Mouse (Mus musculus) ES-E14 (cell line): ENCODE results near the gene Pif1. TPM values are rescaled to one million over a fixed set of nuclear protein-coding genes. Genes with fewer than 3 reads are reported as not detected.

Experiments used
- DNase-seq: peaks from one replicate; pipeline ENCODE4 v3.0.0-alpha.2; 2013; ENCODE audit warnings: low read depth, low spot score
- H3K27ac ChIP-seq: 2 replicates; pipeline ENCODE4 v1.5.1; 2012; ENCODE audit warnings: low read depth, mild to moderate bottlenecking, low read length, moderate library complexity, mixed read lengths; ENCODE audit not compliant: poor library complexity, insufficient read depth, severe bottlenecking
- H3K36me3 ChIP-seq: 2 replicates; pipeline ENCODE4 v1.6.1; 2012; ENCODE audit warnings: mild to moderate bottlenecking, low read length, moderate library complexity, mixed read lengths; ENCODE audit not compliant: control insufficient read depth, poor library complexity, insufficient read depth, severe bottlenecking
- H3K4me1 ChIP-seq, 2 experiments: fragments of 150-350 bp in 1 of 2; sonication (generic) in 1 of 2; 2 replicates each; pipeline ENCODE4 v1.6.1; 2012; ENCODE audit warnings: low read length in 2 of 2, mild to moderate bottlenecking in 1 of 2, mixed read lengths in 1 of 2; ENCODE audit not compliant: control insufficient read depth in 2 of 2, insufficient read depth in 2 of 2, poor library complexity in 1 of 2
- H3K4me3 ChIP-seq, 2 experiments: fragments of 150-350 bp in 1 of 2; sonication (generic) in 1 of 2; 2 replicates each; pipeline ENCODE4 v1.5.1; 2012; ENCODE audit warnings: low read length in 2 of 2, low read depth in 1 of 2, mild to moderate bottlenecking in 1 of 2, mixed read lengths in 1 of 2; ENCODE audit not compliant: insufficient read depth in 1 of 2, poor library complexity in 1 of 2, severe bottlenecking in 1 of 2
- H3K9ac ChIP-seq: 2 replicates; pipeline ENCODE4 v1.6.1; 2012; ENCODE audit warnings: low read depth, mild to moderate bottlenecking, low read length, mixed read lengths; ENCODE audit not compliant: poor library complexity, insufficient read depth, severe bottlenecking
- H3K9me3 ChIP-seq: fragments of 150-350 bp; sonication (generic); 2 replicates; pipeline ENCODE4 v1.6.1; 2012; ENCODE audit warnings: low read depth, mild to moderate bottlenecking, low read length; ENCODE audit not compliant: control insufficient read depth, insufficient read depth
- CHD2 ChIP-seq: IDR thresholded peaks from 2 replicates; pipeline ENCODE4 v1.6.1; 2014; ENCODE audit warnings: mild to moderate bottlenecking, low read depth, low read length, inconsistent platforms
- HCFC1 ChIP-seq: IDR thresholded peaks from 2 replicates; pipeline ENCODE4 v1.6.1; 2012; ENCODE audit warnings: low read length, inconsistent platforms, borderline replicate concordance; ENCODE audit not compliant: insufficient read depth
- MAFK ChIP-seq: IDR thresholded peaks from 2 replicates; pipeline ENCODE4 v1.6.1; 2014; ENCODE audit warnings: mild to moderate bottlenecking, low read depth, low read length, inconsistent platforms; ENCODE audit not compliant: insufficient read depth
- ZC3H11A ChIP-seq: IDR thresholded peaks from 2 replicates; pipeline ENCODE4 v1.6.1; 2012; ENCODE audit warnings: low read depth, mild to moderate bottlenecking, inconsistent platforms, low read length, borderline replicate concordance
- ZNF384 ChIP-seq: IDR thresholded peaks from 2 replicates; pipeline ENCODE4 v1.6.1; 2012; ENCODE audit warnings: low read depth, low read length, inconsistent platforms
- in situ Hi-C, 2 experiments: fragments of 600-800 bp; cut with MboI; formaldehyde crosslinking; loops; one replicate each; pipeline ENCODE4 v1.15.1; 2025; ENCODE audit warnings: low sequenced_read_pairs in 2 of 2, inconsistent platforms in 1 of 2; ENCODE audit not compliant: unreplicated experiment in 2 of 2
- total RNA-seq: library from RNA; depleted of rRNA; stranded (reverse); fragments of 300-350 nt; gene quantifications from 2 replicates; pipeline ENCODE4 v1.2.3, GENCODE M21; 2012

Gene Pif1
- total RNA-seq, 1 experiment: 31.8 TPM

DNA sequence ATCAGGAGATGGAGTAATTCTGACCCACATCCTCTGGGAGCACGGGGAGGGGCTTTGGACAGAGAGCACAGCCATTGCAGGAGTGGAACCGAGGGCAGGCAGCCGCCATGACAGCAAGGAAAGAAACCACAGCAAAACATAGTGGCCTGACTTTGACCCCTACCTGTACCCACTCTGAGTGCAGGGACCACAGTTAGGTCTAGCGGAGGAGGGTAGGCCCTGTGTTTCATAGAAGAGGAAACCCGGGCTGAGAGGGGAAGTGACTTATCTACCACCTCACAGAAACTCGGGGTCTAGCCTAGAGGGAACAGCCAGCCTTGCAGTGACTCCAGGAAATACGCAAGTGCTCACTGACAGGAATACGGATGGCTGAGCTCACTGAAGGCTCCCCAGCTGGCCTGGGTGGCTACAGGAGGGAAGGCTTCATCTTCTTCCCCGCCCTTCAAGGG, 8.1 kb upstream of the Pif1 start:
- peak overlapping the region in 1 of 2 experiments; percentile 15; a peak in 1 of 4 replicates for H3K4me3 ChIP-seq
- H3K4me1 ChIP-seq: peaks cover 4% of the 10 kb centered on the region in 2 experiments; a peak in 3 of 4 replicates
- no peak overlapping the region for H3K9ac ChIP-seq
- in situ Hi-C loops: no loop called here
- no peak overlapping the region for H3K27ac ChIP-seq
- DNase-seq: no peak
- no peaks in the 10 kb centered on the region for H3K36me3 ChIP-seq
- TF ChIP-seq MAFK: no peak
- no peak for TF ChIP-seq HCFC1
- TF ChIP-seq ZC3H11A: no peak
- TF ChIP-seq CHD2: no peak
- TF ChIP-seq ZNF384: no peak
- H3K9me3 ChIP-seq: no peaks in the 10 kb centered on the region

DNA sequence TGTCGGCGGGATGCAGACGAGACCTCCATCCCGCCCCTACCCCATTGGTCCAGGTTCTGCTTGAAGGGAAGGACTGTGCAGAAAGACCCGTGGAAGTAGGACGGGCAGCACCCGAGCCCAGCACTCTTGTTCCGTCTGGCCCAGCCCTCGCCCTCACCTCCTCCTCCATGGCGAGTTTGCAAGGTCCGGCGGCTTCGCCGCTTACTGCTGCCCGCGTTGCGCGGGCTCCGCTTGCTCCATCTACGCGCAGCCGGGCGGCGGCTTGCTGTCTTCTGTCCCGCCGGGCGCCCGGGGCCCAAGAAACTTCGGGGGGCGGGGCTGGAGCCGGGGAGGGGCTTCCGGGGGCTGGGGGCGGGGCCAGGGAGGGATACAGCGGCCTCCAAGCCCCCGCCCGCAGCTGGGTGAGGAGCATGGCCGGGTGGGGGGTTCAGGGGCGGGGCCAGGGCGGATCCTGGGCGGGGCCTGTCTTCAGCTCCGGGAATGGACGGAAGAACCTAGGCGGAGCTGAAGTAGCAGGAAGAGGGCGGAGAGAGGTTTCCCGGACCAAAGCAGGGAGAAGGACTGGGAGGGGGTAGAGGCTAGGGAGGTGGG, 7.1 kb upstream of the Pif1 start, which contains the start of gene Plekho2:
Plekho2 (minus strand) TSS at position 260 of the 591 bp plus-strand sequence.
- Histone ChIP-seq H3K9me3 (no peaks in the 10 kb centered on the region), H3K4me3 (peak within 1 kb of the TSS; percentile 80 to 99), H3K4me1 (peaks cover under 1 to 4% of the 10 kb centered on the region in 2 experiments; a peak in 2 of 4 replicates), H3K36me3 (no peaks in the 10 kb centered on the region), H3K9ac (peak within 1 kb of the TSS; percentile 72), H3K27ac (no peak within 1 kb of the TSS; the same call in 1 of the 2 replicates)
- peak; percentile 93 for DNase-seq
- in situ Hi-C loops: no loop called here
- TF ChIP-seq ZNF384: no peak
- TF ChIP-seq HCFC1: no peak
- TF ChIP-seq ZC3H11A: no peak
- no peak for TF ChIP-seq CHD2
- TF ChIP-seq MAFK: no peak

DNA sequence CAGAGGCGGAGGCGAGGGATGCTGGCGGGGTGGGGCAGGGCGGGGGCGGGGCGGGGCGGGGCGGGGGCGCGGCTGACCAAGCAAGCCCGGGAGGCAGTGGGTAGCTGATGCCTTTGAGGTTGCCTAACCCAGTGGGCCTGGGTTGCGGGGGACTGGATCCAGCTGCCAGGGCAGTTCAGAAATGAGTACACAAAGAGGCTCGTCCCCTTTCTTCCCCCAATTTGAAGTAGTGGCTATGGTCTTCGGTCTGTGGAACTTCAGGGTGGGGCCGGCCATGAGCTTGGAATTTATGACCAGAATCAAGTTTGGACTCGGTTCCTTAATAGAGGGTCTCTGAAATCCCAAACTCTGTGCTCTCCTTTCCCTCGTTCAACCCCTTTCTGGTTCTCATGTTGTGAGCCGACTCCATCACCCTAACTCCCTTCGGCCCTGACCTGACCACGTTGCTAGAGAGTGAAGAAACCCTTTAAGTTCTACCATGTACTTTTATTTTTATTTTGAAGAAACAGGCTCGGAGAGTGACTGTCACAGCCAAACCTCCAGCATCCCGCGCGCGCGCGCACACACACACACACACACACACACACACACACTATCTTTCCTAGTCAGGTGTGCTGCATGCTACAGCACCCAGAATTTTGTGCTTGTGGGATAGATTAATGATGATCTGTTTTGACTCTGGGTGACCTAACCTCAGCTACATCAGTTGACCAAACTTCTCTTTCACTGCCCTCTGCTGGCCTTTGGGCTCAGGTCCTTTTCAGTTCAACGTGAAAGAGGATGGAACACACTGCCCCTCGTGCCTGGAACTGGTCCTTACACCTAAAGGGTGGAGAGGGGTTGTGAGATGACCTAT, 6.3 kb upstream of the Pif1 start:
- H3K36me3 ChIP-seq: no peaks in the 10 kb centered on the region
- TF ChIP-seq MAFK (no peak), ZC3H11A (peak; percentile 44)
- peak overlapping the region; percentile 52; the same call in 1 of the 2 replicates for H3K9ac ChIP-seq
- in situ Hi-C loops: no loop called here
- H3K27ac ChIP-seq: no peak overlapping the region; the same call in 1 of the 2 replicates
- no peak for DNase-seq
- H3K9me3 ChIP-seq: no peaks in the 10 kb centered on the region
- peak overlapping the region; percentile 51 to 67 for H3K4me3 ChIP-seq
- peaks cover 0 to 4% of the 10 kb centered on the region in 2 experiments; a peak in 1 of 4 replicates for H3K4me1 ChIP-seq

DNA sequence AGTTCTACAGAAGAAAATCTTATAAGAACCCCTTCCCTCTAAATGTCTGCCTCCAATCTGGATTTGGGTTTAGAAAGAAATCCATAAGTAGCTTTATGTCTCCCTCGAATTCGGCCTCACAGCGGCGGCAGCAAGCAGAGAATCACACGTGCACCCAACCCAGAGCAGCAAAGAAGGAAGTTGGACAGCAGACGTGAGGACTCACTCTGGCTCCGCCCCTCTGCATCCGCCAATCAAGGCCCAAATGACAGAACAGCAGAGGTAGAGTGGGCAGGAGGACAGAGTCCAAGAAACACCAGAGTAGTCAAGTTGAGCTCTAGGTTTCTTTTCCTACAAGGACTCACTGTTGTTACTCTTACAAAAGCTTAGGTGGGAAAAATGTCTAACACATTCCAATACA, 3.9 kb upstream of the Pif1 start:
- Histone ChIP-seq H3K9me3 (no peaks in the 10 kb centered on the region), H3K27ac (no peak overlapping the region), H3K9ac (no peak overlapping the region), H3K4me1 (peaks cover 0 to 4% of the 10 kb centered on the region in 2 experiments; a peak in 1 of 4 replicates), H3K4me3 (no peak overlapping the region), H3K36me3 (no peaks in the 10 kb centered on the region)
- in situ Hi-C loops: no loop called here
- DNase-seq: peak; percentile 60
- TF ChIP-seq ZNF384: no peak
- no peak for TF ChIP-seq HCFC1
- TF ChIP-seq CHD2: no peak
- no peak for TF ChIP-seq ZC3H11A
- no peak for TF ChIP-seq MAFK
